Mouse (Mus musculus) forebrain, embryonic 14.5 days (tissue): ENCODE results near the gene Erfe. TPM values are rescaled to one million over a fixed set of nuclear protein-coding genes. Genes with fewer than 3 reads are reported as not detected.

ENCODE experiments used
- ATAC-seq: fragments of 200-750 bp; cut with Nextera tagmentation; 2 replicates; pipeline ENCODE4 v1.8.0; 2017; ENCODE audit warnings: mild to moderate bottlenecking, moderate library complexity
- DNase-seq: peaks from one replicate; pipeline ENCODE4 v3.0.0-alpha.2; 2015; ENCODE audit warnings: low spot score
- H3K27ac ChIP-seq: fragments of 300-500 bp; sonication (generic); 2 replicates; pipeline ENCODE4 v1.5.1; 2014; ENCODE audit warnings: low read depth, mild to moderate bottlenecking, control low read depth, low read length, moderate library complexity
- H3K27me3 ChIP-seq: fragments of 300-500 bp; sonication (generic); replicated peaks from 2 replicates; pipeline ENCODE4 v1.6.1; 2014; ENCODE audit warnings: low read length, control low read depth, mixed read lengths; ENCODE audit not compliant: control insufficient read depth, insufficient read depth
- H3K36me3 ChIP-seq: fragments of 300-500 bp; sonication (generic); 2 replicates; pipeline ENCODE4 v1.6.1; 2014; ENCODE audit warnings: low read length, control low read depth; ENCODE audit not compliant: control insufficient read depth, insufficient read depth
- H3K4me1 ChIP-seq: fragments of 300-500 bp; sonication (generic); 2 replicates; pipeline ENCODE4 v1.6.1; 2014; ENCODE audit warnings: antibody characterized with exemption, low read length, control low read depth; ENCODE audit not compliant: control insufficient read depth, insufficient read depth
- H3K4me2 ChIP-seq: fragments of 300-500 bp; sonication (generic); 2 replicates; pipeline ENCODE4 v1.6.1; 2014; ENCODE audit warnings: mild to moderate bottlenecking, control low read depth, low read length
- H3K4me3 ChIP-seq: fragments of 300-500 bp; sonication (generic); 2 replicates; pipeline ENCODE4 v1.5.1; 2014; ENCODE audit warnings: low read depth, low read length, control low read depth
- H3K9ac ChIP-seq: fragments of 300-500 bp; sonication (generic); 2 replicates; pipeline ENCODE4 v1.6.1; 2014; ENCODE audit warnings: mild to moderate bottlenecking, low read length, control low read depth, moderate library complexity
- H3K9me3 ChIP-seq: fragments of 300-500 bp; sonication (generic); replicated peaks from 2 replicates; pipeline ENCODE4 v1.6.1; 2016; ENCODE audit warnings: low read length, control low read depth, mixed read lengths; ENCODE audit not compliant: control insufficient read depth
- WGBS: fragments of 180-500 bp; shearing (Covaris S2); extraction: QIAGEN DNeasy Blood & Tissue Kit; methylation state at CpG from one replicate; pipeline ENCODE4 v1.1.7; 2014; 5-methylcytosine and 5-hydroxymethylcytosine counted together
- polyA plus RNA-seq: library from polyadenylated mRNA; unstranded; fragments of >200 nt; fragmentation: Nextera tagmentation; extraction: Ambion mirVana; gene quantifications from 2 replicates; pipeline ENCODE4 v1.2.1, GENCODE M21; 2014

The Erfe gene
- polyA plus RNA-seq, 1 experiment from 2014 or later, result 0.27 TPM

DNA sequence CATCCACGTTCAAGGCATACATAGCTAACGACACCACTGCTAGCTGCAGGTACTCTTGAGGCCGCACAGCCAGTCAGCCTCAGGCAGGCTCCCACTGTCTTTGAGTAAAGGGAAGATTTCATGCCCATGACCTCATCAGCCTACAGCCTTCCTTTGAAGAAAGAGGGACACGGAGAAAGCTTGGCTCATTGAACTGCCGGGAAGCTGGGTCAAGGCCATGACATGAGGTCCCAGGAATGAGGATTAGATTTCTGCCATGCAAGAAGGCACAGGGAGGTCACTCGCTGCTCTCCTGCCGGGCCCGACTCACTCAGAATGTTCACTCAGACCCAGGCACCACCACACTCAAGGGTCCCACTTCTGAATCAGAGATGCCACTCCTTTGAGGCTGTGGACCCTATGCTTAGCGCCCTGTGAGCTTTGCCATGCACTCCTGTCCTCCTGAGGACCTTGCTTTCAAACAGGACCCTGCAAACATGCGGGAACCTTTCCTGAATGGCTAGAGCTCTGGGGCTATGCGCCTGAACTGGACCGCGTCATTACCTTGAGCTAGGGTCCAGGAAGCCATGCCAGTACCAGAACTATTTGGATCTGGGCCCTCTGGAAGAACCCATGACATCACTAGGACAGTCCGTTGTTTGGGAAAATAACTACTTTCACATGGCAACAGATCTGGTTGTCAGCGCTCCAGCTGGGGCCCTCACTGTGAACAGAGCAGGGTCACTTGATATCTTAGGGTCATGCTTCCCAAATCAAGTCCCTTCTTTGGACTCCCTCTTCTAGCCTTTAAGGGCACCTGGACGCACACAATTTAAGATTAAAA is 1.2 kb upstream of the Erfe start:
- Histone ChIP-seq H3K4me3 (no peak overlapping the region), H3K27ac (no peak overlapping the region), H3K27me3 (peaks cover 3% of the 10 kb centered on the region; the same call in 1 of the 2 replicates), H3K9ac (no peak overlapping the region), H3K4me1 (no peaks in the 10 kb centered on the region), H3K36me3 (peaks cover 2% of the 10 kb centered on the region), H3K9me3 (0 out of 2 replicates have a peak, but pooled peaks cover 4% of the 10 kb centered on the region), H3K4me2 (no peak overlapping the region)
- DNase-seq, result no peak
- ATAC-seq, result no peak
- 93% methylated on average over 16 of the region's 16 CpGs for WGBS

DNA sequence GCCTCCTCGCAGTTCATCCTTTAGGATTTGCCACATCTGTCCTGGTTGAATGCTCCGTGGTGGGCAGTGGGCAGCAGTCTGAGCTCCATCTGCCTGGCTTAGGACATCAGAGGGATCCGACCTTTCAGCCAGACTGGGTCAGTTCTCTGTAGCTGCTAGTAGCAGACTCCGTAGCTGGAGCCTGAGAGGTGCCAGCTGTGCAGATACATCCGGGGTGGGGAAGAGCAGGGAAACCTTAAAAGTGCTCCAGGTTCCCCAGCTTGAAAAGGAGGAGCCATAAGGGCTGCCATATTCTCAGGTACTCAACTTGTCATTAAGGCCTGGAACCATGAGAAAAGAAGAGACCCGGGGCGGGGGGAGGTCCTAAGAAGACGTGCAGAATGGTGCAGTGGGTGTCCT is 415 bp upstream of the Erfe start:
- H3K36me3 ChIP-seq, result peaks cover 10% of the 10 kb centered on the region
- ATAC-seq (no peak), DNase-seq (no peak)
- no peaks in the 10 kb centered on the region for H3K4me1 ChIP-seq
- H3K27me3 ChIP-seq, result peaks cover 3% of the 10 kb centered on the region; the same call in 1 of the 2 replicates
- peak overlapping the region; percentile 35; the same call in 1 of the 2 replicates for H3K4me3 ChIP-seq
- WGBS, result 33% methylated on average over 8 of the region's 8 CpGs
- H3K9ac ChIP-seq, result no peak overlapping the region
- 0 out of 2 replicates have a peak, but pooled peaks cover 4% of the 10 kb centered on the region for H3K9me3 ChIP-seq
- peak overlapping the region; percentile 67 for H3K4me2 ChIP-seq
- no peak overlapping the region for H3K27ac ChIP-seq

DNA sequence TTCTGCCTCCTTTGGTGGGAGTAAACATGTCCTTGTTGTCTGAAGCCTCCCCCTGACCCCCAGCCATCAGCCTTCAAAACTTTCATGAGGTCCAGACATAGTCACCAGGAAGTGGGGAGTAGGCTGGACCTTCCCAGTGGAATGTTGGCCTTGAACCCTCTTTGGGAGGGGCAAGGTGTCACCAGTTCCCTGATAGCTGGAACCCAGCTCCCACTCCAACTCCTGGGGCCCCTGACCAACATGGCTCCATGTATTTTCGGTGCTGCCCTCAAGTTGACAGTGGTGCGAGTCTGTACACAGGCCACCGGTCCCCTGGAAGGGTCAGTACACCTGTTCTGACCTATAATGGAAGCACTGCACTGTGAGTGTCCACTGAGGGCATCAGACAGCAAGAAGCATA is 1.1 kb downstream of the Erfe start:
- 87% methylated on average over 3 of the region's 3 CpGs for WGBS
- H3K27me3 ChIP-seq, result peaks cover 3% of the 10 kb centered on the region; the same call in 1 of the 2 replicates
- no peak overlapping the region for H3K4me3 ChIP-seq
- no peak overlapping the region for H3K27ac ChIP-seq
- H3K4me2 ChIP-seq, result no peak overlapping the region
- H3K9me3 ChIP-seq, result 0 out of 2 replicates have a peak, but pooled peaks cover 4% of the 10 kb centered on the region
- no peak overlapping the region for H3K9ac ChIP-seq
- no peak for ATAC-seq
- no peak for DNase-seq
- H3K36me3 ChIP-seq, result peaks cover 25% of the 10 kb centered on the region
- H3K4me1 ChIP-seq, result no peaks in the 10 kb centered on the region

DNA sequence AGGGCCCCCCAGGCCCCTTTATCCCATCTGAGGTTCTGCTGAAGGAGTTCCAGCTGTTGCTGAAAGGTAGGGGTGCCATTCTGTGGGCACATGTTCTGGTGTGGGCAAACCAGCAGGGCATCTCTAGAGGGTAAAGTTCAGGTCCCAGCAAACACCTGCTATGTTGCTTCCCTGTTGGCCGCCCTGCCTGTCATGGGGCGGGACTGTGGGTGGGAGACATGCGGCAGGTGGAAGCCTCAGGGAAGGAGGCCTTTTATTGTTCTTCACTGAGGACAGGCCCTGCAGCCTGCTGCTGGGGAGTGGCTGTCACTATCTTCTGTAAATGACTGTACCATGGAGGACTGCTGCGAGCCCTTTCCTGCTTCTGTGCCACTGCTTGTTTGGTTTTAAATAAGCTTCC is 3.2 kb downstream of the Erfe start:
- H3K27me3 ChIP-seq, result peaks cover 3% of the 10 kb centered on the region; the same call in 1 of the 2 replicates
- no peak overlapping the region for H3K4me2 ChIP-seq
- H3K9me3 ChIP-seq, result 0 out of 2 replicates have a peak, but pooled peaks cover 1% of the 10 kb centered on the region
- no peak overlapping the region for H3K9ac ChIP-seq
- DNase-seq (no peak), ATAC-seq (no peak)
- WGBS, result 73% methylated on average over 4 of the region's 4 CpGs
- no peaks in the 10 kb centered on the region for H3K4me1 ChIP-seq
- peaks cover 46% of the 10 kb centered on the region for H3K36me3 ChIP-seq
- H3K27ac ChIP-seq, result no peak overlapping the region
- no peak overlapping the region for H3K4me3 ChIP-seq

DNA sequence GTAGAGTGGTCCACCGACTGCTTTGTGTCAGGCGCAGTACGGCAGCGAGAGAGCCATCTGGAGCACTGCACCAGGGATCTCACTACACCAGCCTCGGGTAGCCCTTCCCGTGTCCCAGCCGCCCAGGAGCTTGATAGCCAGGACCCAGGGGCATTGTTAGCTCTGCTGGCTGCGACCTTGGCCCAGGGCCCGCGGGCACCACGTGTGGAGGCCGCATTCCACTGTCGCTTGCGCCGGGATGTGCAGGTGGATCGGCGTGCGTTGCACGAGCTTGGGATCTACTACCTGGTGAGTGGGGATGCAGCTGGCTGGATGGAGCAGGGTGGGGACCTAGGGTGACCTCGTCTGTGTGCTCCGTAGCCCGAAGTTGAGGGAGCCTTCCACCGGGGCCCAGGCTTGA is 3.8 kb downstream of the Erfe start:
- no peak for ATAC-seq
- whole genome bisulfite sequencing, result 89% methylated on average over 23 of the region's 23 CpGs
- peaks cover 52% of the 10 kb centered on the region for H3K36me3 ChIP-seq

DNA sequence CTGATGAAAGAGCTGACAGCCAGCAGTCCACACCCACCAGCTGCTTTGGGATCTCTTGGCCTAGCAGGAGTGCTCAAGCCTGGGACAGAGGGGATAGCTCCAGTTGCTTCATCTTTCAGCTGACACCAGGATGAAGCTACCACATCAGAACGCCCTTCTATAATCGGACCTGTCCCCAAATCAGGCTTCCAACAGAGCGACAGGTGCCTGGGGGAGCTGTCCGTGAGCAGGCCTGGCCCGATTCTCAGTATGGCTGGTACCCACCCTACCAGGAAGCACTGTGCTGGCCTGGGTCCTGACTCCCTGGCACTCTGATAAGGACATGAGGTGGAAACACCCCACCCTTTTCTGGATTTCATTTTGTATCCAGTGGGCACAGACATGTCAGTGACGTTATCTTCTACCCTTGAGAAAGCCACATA is 7.2 kb downstream of the Erfe start:
- peaks cover 86% of the 10 kb centered on the region for H3K36me3 ChIP-seq
- H3K27ac ChIP-seq, result no peak overlapping the region
- ATAC-seq (no peak), DNase-seq (no peak)
- no peaks in the 10 kb centered on the region for H3K27me3 ChIP-seq
- no peak overlapping the region for H3K4me2 ChIP-seq
- 96% methylated on average over 6 of the region's 6 CpGs for WGBS
- H3K4me1 ChIP-seq, result no peaks in the 10 kb centered on the region
- no peaks in the 10 kb centered on the region for H3K9me3 ChIP-seq
- no peak overlapping the region for H3K4me3 ChIP-seq
- H3K9ac ChIP-seq, result no peak overlapping the region

More for the DNA sequence above, 3.8 kb downstream of the Erfe start:
- Histone ChIP-seq H3K27me3 (peaks cover 3% of the 10 kb centered on the region; the same call in 1 of the 2 replicates), H3K4me2 (no peak overlapping the region), H3K9me3 (no peaks in the 10 kb centered on the region), H3K9ac (no peak overlapping the region), H3K4me3 (no peak overlapping the region), H3K4me1 (no peaks in the 10 kb centered on the region), H3K27ac (no peak overlapping the region)
- DNase-seq, result no peak

DNA sequence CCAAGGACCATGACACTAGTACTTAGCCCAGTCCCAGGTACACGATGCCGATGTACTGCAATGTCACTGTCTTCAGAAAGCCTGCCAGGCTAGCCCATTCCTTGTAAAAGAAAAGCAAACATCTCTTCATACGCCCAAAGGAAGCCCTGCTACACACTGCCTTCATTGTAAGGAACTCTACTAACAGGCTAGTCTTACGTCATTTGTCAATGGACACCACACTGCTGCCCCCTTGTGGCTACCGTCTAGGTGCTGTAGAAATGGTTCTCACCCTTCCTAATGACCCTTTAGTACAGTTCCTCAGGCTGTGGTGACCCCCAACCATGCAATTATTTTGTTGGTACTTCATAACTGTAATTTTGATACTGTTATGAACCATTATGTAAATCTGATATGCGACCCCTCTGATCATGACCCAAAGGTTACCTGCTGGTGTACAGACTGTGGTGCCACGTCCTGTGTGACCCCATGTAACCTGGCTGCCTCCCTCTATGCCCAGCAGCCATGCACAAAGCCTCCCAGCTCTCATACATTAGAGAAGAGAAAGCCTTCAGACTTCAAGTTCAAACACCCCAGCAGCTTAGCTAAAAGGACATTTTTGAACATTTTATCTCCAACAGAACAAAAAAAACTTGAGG is 14.3 kb downstream of the Erfe start:
- Histone ChIP-seq H3K4me1 (no peaks in the 10 kb centered on the region), H3K9ac (no peak overlapping the region), H3K9me3 (no peaks in the 10 kb centered on the region), H3K36me3 (peaks cover 94% of the 10 kb centered on the region), H3K27me3 (no peaks in the 10 kb centered on the region), H3K27ac (no peak overlapping the region), H3K4me2 (no peak overlapping the region), H3K4me3 (no peak overlapping the region)
- ATAC-seq, result peak; percentile 62; the same call in 1 of the 2 replicates
- peak; percentile 87 for DNase-seq
- WGBS, result 60% methylated on average over 7 of the region's 7 CpGs

DNA sequence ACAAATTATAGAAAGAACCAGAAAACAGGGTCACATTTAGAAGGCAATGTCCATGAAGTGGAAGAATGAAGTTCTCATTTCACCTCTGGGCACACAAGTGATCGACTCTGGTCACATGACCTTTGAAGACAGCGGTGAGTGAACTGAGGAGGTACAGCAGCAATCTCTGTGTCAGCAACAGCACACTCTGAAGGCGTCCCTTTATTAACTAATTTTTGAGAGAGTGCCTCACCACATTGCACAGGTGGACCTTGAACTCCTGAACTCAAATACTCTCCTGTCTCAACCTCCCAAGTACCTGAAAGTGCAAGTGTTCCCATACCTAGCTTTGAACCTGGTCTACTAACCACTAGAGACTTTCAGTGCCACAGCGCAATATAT is 14.9 kb downstream of the Erfe start:
- ATAC-seq, result no peak
- Histone ChIP-seq H3K27ac (no peak overlapping the region), H3K27me3 (no peaks in the 10 kb centered on the region), H3K4me1 (no peaks in the 10 kb centered on the region), H3K4me2 (no peak overlapping the region), H3K4me3 (no peak overlapping the region), H3K9ac (no peak overlapping the region), H3K9me3 (no peaks in the 10 kb centered on the region), H3K36me3 (peaks cover 93% of the 10 kb centered on the region)
- DNase-seq, result no peak
- WGBS, result 96% methylated on average over 4 of the region's 4 CpGs

DNA sequence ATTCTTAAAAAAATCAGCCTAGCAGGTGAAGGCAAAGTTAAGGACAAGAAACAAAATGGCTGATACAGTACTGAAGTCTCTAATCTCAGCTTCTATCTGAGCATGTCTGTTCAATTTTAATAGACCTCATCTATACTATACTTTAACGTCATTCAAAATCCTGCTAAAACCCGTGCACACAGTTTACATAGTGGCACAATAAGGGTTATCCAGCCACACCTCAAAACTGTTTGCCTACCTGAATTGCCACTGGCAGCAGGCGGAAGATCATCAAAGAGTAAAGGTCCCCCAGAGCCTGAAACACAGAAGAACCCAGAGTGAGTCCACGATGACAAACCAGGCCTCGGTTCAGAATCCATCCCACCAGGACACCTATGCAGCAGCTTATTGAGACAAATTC is 24.1 kb downstream of the Erfe start:
- H3K4me1 ChIP-seq, result no peaks in the 10 kb centered on the region; the same call in 1 of the 2 replicates
- 96% methylated on average over 5 of the region's 5 CpGs for WGBS
- no peak for DNase-seq
- H3K4me3 ChIP-seq, result no peak overlapping the region
- H3K9ac ChIP-seq, result no peak overlapping the region
- no peak for ATAC-seq
- no peaks in the 10 kb centered on the region for H3K9me3 ChIP-seq
- H3K36me3 ChIP-seq, result peaks cover 78% of the 10 kb centered on the region
- H3K4me2 ChIP-seq, result no peak overlapping the region
- no peak overlapping the region for H3K27ac ChIP-seq
- H3K27me3 ChIP-seq, result no peaks in the 10 kb centered on the region
